Comparison of ENCODE assay signal across 20 mouse cellular contexts in genomic region chr3:52947444-52947843, GRCm38 (mm10).
DNase-seq lines count a peak whose midpoint lies in the region; ATAC-seq lines count a peak whose summit lies in the region.
"Had no signal": no experiment of that assay in that cellular context is flagged by ENCODE, and none has a peak within 500 bp of the region (broad histone marks: within the 10 kb centered on the region; RNA-seq: fewer than 3 reads in every experiment).

No protein-coding gene starts in this region.

- peak; percentile 54 for ATAC-seq in CD4-positive, CD25-positive, alpha-beta regulatory T cell, adult 4 months
- ATAC-seq: forebrain, embryonic 15.5 days; hindbrain, postnatal 0 days; intestine, embryonic 15.5 days had no signal

- DNase-seq in adrenal gland, postnatal 14 days, result peak; percentile 30
- no peak for DNase-seq in adrenal gland, postnatal 4 days (ENCODE audit: low spot score in 2 of 2)
- peak; percentile 32 for DNase-seq in kidney, adult 9 months
- DNase-seq in kidney, postnatal 10 days, result no peak
- peak; percentile 37 for DNase-seq in induced T-regulatory cell, adult 2 months (ENCODE audit: low read depth)
- no peak for DNase-seq in spleen, adult 12 weeks (ENCODE audit: low spot score)
- no peak for DNase-seq in thymus, postnatal 14 days
- DNase-seq: cerebellum, adult 11 months; cerebellum, adult 2 months; cerebellum, adult 9-11 months; cerebellum, postnatal 25 days; embryo, embryonic 11 days; gastrocnemius, postnatal 36 days; heart, adult 2 months; heart, postnatal 14 days; heart, postnatal 4 days had no signal

Comparison
In these comparisons a context has a peak if more than half of its experiments do, and no peak if none do; other contexts are left out.
1. DNase-seq: peak in adrenal gland, postnatal 14 days (single experiment), kidney, adult 9 months (single experiment) and induced T-regulatory cell, adult 2 months (single experiment); none in adrenal gland, postnatal 4 days (0 of 2), kidney, postnatal 10 days (single experiment), spleen, adult 12 weeks (single experiment) and thymus, postnatal 14 days (single experiment).